Mouse (Mus musculus): ENCODE results near the gene Rprd1b.

DNA sequence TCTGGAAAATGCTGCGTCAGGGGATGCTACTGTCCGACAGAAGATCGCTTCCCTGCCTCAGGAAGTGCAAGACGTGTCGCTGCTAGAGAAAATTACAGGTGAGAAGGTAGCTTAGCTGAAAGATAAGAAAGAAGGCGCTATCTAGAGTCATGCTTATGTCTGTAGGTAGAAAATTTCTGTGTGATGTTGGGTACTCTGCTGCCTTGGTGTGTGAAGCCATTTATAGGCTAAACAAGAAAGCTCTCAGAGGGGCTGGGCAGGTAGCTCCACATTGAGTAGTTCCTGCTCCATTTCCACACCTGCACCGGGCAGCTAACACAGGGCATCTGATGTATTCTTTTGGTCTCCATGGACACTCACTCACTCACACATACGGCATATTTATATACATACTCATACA is 21.8 kb downstream of the Rprd1b start:
- no peak for TF ChIP-seq CTCF (IDR thresholded peaks at IDR 0.05; ENCODE audit: extremely low read depth, insufficient read depth, insufficient read length, insufficient replicate concordance)
- TF ChIP-seq POLR2A (IDR thresholded peaks at IDR 0.05; ENCODE audit: low read depth, low read length), result no peak

Data from spleen, adult 2 months (tissue).